Mouse (Mus musculus): Measurements from ENCODE around the gene Gm4187. TPM values are rescaled to one million over a fixed set of nuclear protein-coding genes. Genes with fewer than 3 reads are reported as not detected.

Gm4187 gene
- not detected in 4 replicates for total RNA-seq (2023)

DNA sequence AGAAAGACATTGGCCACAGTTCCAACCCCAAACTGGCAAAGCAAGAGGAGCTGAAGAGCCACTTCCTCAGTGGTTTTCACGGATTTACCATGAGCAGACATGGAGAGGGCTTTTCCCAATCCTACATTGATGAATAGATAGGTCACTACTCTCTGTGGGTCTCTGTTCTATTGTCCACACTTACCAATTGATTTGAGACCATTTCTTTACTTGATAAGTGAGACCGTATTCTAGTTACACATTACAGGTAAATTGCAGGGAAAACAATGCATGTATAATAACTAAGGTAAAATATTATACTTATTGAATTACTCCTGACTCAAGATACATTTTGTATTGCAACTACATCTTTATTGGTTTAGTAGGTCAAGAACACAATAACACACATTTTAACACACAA is at the start of gene Gm4187:
Gene Gm4187, minus strand, starts transcription at position 101 of the 400 bp plus-strand sequence.

DNA sequence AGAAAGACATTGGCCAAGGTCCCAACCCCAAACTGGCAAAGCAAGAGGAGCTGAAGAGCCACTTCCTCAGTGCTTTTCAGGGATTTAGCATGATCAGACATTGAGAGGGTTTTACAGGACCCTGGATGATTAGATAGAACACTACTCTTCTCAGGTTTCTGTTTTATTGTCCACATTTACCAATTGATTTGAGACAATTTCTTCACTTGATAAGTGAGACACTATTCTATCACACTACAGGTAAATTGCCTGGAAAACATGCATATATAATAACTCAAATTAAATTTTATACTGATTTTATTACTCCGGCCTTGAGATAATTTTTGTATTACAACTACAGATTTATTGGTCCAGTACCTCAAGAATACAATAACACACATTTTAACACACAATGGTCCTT is 41.4 kb upstream of the Gm4187 start, which contains the start of gene Gm8660:
Gene Gm8660, minus strand, starts transcription at position 101 of the 400 bp plus-strand sequence.

Other genes with a start within 250 kb of the Gm4187 start
- gene Gm16451, start 211.5 kb downstream of the Gm4187 start, total RNA-seq (2023) = not detected in 4 replicates
- gene Gm10666, start 195.0 kb downstream of the Gm4187 start, total RNA-seq (2023) = not detected in 4 replicates
- gene Vmn1r142, start 165.7 kb downstream of the Gm4187 start, total RNA-seq (2023) = not detected in 4 replicates
- gene Vmn1r143, start 140.3 kb downstream of the Gm4187 start, total RNA-seq (2023) = not detected in 4 replicates
- not detected in 4 replicates for gene Gm8653, start 128.5 kb downstream of the Gm4187 start, total RNA-seq (2023)
- not detected in 4 replicates for gene Gm8453, start 100.2 kb downstream of the Gm4187 start, total RNA-seq (2023)
- gene Gm8660, start 41.3 kb upstream of the Gm4187 start, total RNA-seq (2023) = not detected in 4 replicates
- gene Vmn1r148, start 83.9 kb upstream of the Gm4187 start, total RNA-seq (2023) = not detected in 4 replicates
- not detected in 4 replicates for gene Vmn1r149, start 108.5 kb upstream of the Gm4187 start, total RNA-seq (2023)
- not detected in 4 replicates for gene Gm10665, start 134.4 kb upstream of the Gm4187 start, total RNA-seq (2023)
- not detected in 4 replicates for gene Vmn1r151, start 170.0 kb upstream of the Gm4187 start, total RNA-seq (2023)
- gene Vmn1r152, start 193.2 kb upstream of the Gm4187 start, total RNA-seq (2023) = not detected in 4 replicates
- not detected in 4 replicates for gene Gm8677, start 205.2 kb upstream of the Gm4187 start, total RNA-seq (2023)
- gene Gm4201, start 235.6 kb upstream of the Gm4187 start, total RNA-seq (2023) = not detected in 4 replicates